Mouse (Mus musculus): ENCODE measurements around the gene Map4k5.

DNA sequence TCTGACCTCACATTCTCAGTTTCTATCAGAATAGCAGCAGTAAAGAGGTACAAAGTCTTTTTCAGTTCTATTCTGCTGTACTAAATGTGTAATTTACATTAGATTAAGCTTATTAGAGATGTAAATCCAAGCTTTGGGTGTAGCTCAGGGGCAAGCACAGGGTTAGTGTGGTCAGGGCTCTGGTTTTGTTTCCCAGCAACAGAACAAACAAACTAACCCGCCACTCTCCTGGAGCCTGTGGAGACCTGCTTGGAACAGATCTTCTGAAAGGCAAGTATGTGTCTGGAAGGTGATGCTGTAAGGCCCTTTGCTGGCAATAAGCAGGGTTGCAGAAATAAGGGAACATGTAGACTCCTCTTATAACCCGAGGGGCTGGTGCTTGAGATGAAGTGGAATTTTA, 64.8 kb downstream of the Map4k5 start:
- no peak for TF ChIP-seq GATA1 (IDR thresholded peaks at IDR 0.05; ENCODE audit: borderline replicate concordance, low read length)
- TF ChIP-seq FLI1 (IDR thresholded peaks at IDR 0.05; ENCODE audit: low read length) = no peak

Data from megakaryocyte, embryonic 14.5 days (primary cell).